Mouse (Mus musculus) adipocyte (in vitro differentiated cells): ENCODE measurements around the gene Tmem97.
"Not testable (repeated sequence)": the region's sequence is repeated elsewhere in the genome, so short reads cannot be mapped to it uniquely, and the experiment has no call there.

Experiments
- DNase-seq: peaks from one replicate; pipeline ENCODE4 v3.0.0-alpha.2; 2016; ENCODE audit warnings: low spot score

Tmem97 gene

GRCm38 (mm10) chr11:78550168-78551058 is at the start of gene Tmem97:
Gene Tmem97 (minus strand): TSS chr11:78550777.
- DNase-seq = peak; percentile 97

- DNase-seq = peak; percentile 13
These were observed 49.5 kb upstream of the Tmem97 start for GRCm38 (mm10) chr11:78600051-78600450.

- DNase-seq = no peak
These were observed 48.3 kb upstream of the Tmem97 start for GRCm38 (mm10) chr11:78598763-78599415.

GRCm38 (mm10) chr11:78596750-78597149 is 46.2 kb upstream of the Tmem97 start:
- no peak for DNase-seq

- DNase-seq = no peak
These were observed 45.2 kb upstream of the Tmem97 start for GRCm38 (mm10) chr11:78595773-78596172.

GRCm38 (mm10) chr11:78594271-78594964 is 43.8 kb upstream of the Tmem97 start:
- DNase-seq = no peak

GRCm38 (mm10) chr11:78587677-78588076 is 37.1 kb upstream of the Tmem97 start:
- not testable (repeated sequence) for DNase-seq

- DNase-seq = no peak
These were observed 35.5 kb upstream of the Tmem97 start for GRCm38 (mm10) chr11:78586099-78586498.

GRCm38 (mm10) chr11:78582848-78583247 is 32.3 kb upstream of the Tmem97 start:
- DNase-seq = no peak

- DNase-seq = peak; percentile 38
These were observed 24.4 kb upstream of the Tmem97 start for GRCm38 (mm10) chr11:78574975-78575374.

- no peak for DNase-seq
These were observed 24.0 kb upstream of the Tmem97 start for GRCm38 (mm10) chr11:78574536-78574935.

GRCm38 (mm10) chr11:78574031-78574430 is 23.5 kb upstream of the Tmem97 start:
- DNase-seq = not testable (repeated sequence)

- no peak for DNase-seq
These were observed 21.3 kb upstream of the Tmem97 start for GRCm38 (mm10) chr11:78571854-78572253.

GRCm38 (mm10) chr11:78571441-78571840 is 20.9 kb upstream of the Tmem97 start:
- no peak for DNase-seq

- DNase-seq = no peak
These were observed 19.2 kb upstream of the Tmem97 start for GRCm38 (mm10) chr11:78569806-78570205.

GRCm38 (mm10) chr11:78568827-78569226 is 18.2 kb upstream of the Tmem97 start:
- no peak for DNase-seq

- DNase-seq = no peak
These were observed 17.0 kb upstream of the Tmem97 start for GRCm38 (mm10) chr11:78567614-78568013.

GRCm38 (mm10) chr11:78566775-78567174 is 16.2 kb upstream of the Tmem97 start:
- DNase-seq = no peak

GRCm38 (mm10) chr11:78560447-78560846 is 9.9 kb upstream of the Tmem97 start:
- DNase-seq = peak; percentile 80

GRCm38 (mm10) chr11:78557241-78557640 is 6.7 kb upstream of the Tmem97 start:
- DNase-seq = no peak

GRCm38 (mm10) chr11:78556070-78556469 is 5.5 kb upstream of the Tmem97 start:
- DNase-seq = no peak

GRCm38 (mm10) chr11:78555623-78556022 is 5.0 kb upstream of the Tmem97 start:
- no peak for DNase-seq

- no peak for DNase-seq
These were observed 452 bp upstream of the Tmem97 start for GRCm38 (mm10) chr11:78551059-78551398.
